Mouse (Mus musculus): Measurements from ENCODE around the gene Pcsk4. TPM values are rescaled to one million over a fixed set of nuclear protein-coding genes. Genes with fewer than 3 reads are reported as not detected.

The Pcsk4 gene
- polyA plus RNA-seq, 1 experiment from 2014 or later = 2.4 TPM

DNA sequence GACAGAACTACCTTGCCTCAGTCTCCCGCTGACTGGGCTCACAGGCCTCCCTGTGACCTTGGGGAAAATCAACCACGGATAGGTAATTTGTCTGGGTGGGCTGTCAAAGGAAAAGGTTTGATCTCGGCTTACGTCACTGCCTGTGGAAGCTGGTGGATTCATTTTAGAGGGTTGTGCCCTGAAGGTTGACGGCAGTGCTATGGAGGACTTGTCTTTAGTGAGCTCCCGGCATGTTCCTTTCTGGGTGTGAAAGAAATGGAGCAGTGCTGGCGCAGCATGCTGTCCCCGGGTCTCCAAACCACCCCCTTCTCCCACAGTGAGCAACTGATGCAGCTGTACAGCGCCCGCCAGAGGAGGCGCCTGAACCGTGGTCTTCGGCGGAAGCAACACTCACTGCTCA is 36.0 kb downstream of the Pcsk4 start:
- peak overlapping the region; percentile 94 for H3K4me3 ChIP-seq
- H3K9me3 ChIP-seq = no peaks in the 10 kb centered on the region
- peak overlapping the region; percentile 91 for H3K27ac ChIP-seq (replicated peaks)
- peak overlapping the region; percentile 99 for H3K9ac ChIP-seq (replicated peaks)
- peak overlapping the region; percentile 96 for H3K4me2 ChIP-seq (replicated peaks)
- ATAC-seq (ENCODE audit: low FRiP score, low read depth) = no peak
- 25% methylated on average over 14 of the region's 14 CpGs for WGBS
- H3K36me3 ChIP-seq = peaks cover 30% of the 10 kb centered on the region
- no peaks in the 10 kb centered on the region; the same call in 1 of the 2 replicates for H3K27me3 ChIP-seq
- H3K4me1 ChIP-seq = peaks cover 57% of the 10 kb centered on the region

DNA sequence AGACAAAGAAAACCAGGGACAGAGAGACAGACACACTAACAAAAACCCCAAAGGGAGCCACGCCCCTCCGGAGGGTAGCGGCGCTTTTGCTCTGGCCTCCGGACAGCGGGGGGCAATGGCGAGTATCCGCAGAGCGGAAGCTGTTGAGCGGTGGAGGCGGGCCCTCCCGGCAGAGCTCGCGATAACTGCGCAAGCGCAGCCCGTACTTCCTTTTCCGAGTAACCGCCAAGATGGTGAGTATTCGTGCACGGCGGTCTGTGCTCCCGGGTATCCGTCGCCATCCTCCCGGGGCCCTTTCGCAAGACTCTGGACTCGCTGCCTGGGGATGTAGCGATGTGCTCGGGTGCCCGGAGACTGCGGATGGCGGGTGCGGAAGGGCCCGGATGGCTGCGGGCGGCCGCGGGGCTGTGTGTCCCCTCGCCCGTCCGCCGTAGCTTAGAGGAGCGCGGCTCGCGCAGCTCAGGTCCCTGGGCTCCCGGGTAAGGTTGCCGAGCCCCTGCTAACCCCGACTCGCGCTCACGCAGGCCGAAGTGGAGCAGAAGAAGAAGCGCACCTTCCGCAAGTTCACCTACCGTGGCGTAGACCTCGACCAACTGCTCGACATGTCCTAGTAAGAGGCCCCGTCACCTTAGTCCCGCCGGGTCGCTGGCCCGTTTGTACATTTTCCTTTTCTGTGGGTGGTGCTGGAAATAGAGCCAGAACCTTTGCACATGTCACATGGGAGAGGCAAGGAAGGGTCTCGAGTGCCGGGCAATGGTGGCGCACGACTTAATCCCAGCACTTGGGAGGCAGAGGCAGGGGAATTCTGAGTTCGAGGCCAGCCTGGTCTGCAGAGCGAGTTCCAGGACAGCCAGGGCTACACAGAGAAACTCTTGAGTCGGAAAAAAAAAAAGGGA is 36.8 kb downstream of the Pcsk4 start, which contains the start of gene Rps15:
Gene Rps15 (plus strand): TSS at position 203 of the 896 bp plus-strand sequence.
- under 1% methylated on average over 72 of the region's 72 CpGs for WGBS
- H3K4me1 ChIP-seq = peaks cover 48% of the 10 kb centered on the region
- ATAC-seq (ENCODE audit: low FRiP score, low read depth) = peak; percentile 77

DNA sequence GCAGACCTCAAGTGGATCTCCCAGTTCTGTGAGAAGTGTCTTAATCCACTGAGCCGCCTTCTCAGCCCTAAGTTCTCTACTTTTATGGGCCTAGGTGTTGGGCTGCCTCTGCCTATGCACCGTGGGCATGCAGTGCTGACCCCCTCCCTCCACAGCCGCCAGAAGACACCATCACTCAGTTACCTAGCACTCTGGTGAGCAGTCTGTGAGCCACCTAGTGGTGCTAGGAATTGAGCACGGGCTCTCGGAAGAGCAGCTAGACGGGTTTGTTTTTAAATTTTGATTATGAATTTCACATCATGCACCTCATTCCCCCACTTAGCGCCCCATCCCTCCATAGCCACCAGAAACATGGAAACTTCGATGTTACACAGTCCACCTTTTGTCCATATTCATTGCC is 40.6 kb downstream of the Pcsk4 start:
- H3K4me3 ChIP-seq = no peak overlapping the region
- no peaks in the 10 kb centered on the region for H3K9me3 ChIP-seq
- ATAC-seq (ENCODE audit: low FRiP score, low read depth) = no peak
- no peak overlapping the region for H3K27ac ChIP-seq (replicated peaks)
- WGBS = 77% methylated on average over 8 of the region's 8 CpGs
- peaks cover 59% of the 10 kb centered on the region for H3K36me3 ChIP-seq
- H3K9ac ChIP-seq (replicated peaks) = no peak overlapping the region
- H3K4me1 ChIP-seq = peaks cover 12% of the 10 kb centered on the region
- no peaks in the 10 kb centered on the region; the same call in 1 of the 2 replicates for H3K27me3 ChIP-seq
- no peak overlapping the region for H3K4me2 ChIP-seq (replicated peaks)

More for the DNA sequence above, 36.8 kb downstream of the Pcsk4 start, which contains the start of gene Rps15:
- Histone ChIP-seq H3K9me3 (no peaks in the 10 kb centered on the region), H3K27me3 (no peaks in the 10 kb centered on the region; the same call in 1 of the 2 replicates), H3K4me3 (peak within 1 kb of the TSS; percentile 94), H3K36me3 (peaks cover 37% of the 10 kb centered on the region), H3K4me2 (replicated peaks) (peak within 1 kb of the TSS; percentile 96), H3K27ac (replicated peaks) (peak within 1 kb of the TSS; percentile 91), H3K9ac (replicated peaks) (peak within 1 kb of the TSS; percentile 99)

DNA sequence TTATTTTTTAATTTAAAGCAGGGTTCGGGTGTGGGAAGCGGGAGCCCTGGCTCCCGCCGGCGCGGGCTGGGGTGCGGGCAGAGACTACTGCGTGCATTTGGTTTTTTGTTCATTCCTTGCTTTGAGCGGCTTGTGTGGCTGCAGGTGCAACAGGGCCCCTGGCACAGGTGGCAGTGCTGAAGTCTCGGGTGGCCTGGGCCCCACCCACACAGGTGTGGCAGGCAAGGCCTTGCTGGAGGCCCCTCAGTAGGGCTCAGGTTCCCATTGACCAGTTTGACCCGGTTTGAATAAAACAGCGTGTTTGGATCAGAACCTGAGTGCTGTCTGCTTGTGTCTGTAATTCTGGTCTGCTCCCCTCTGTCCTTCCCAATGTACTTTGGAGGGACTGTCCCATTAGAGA is 41.2 kb downstream of the Pcsk4 start:
- no peak overlapping the region for H3K4me3 ChIP-seq
- H3K36me3 ChIP-seq = peaks cover 61% of the 10 kb centered on the region
- H3K27ac ChIP-seq (replicated peaks) = no peak overlapping the region
- no peak for ATAC-seq (ENCODE audit: low FRiP score, low read depth)
- no peaks in the 10 kb centered on the region for H3K9me3 ChIP-seq
- 95% methylated on average over 12 of the region's 12 CpGs for WGBS
- H3K27me3 ChIP-seq = no peaks in the 10 kb centered on the region; the same call in 1 of the 2 replicates
- no peak overlapping the region for H3K9ac ChIP-seq (replicated peaks)
- H3K4me1 ChIP-seq = peaks cover 7% of the 10 kb centered on the region
- H3K4me2 ChIP-seq (replicated peaks) = no peak overlapping the region

DNA sequence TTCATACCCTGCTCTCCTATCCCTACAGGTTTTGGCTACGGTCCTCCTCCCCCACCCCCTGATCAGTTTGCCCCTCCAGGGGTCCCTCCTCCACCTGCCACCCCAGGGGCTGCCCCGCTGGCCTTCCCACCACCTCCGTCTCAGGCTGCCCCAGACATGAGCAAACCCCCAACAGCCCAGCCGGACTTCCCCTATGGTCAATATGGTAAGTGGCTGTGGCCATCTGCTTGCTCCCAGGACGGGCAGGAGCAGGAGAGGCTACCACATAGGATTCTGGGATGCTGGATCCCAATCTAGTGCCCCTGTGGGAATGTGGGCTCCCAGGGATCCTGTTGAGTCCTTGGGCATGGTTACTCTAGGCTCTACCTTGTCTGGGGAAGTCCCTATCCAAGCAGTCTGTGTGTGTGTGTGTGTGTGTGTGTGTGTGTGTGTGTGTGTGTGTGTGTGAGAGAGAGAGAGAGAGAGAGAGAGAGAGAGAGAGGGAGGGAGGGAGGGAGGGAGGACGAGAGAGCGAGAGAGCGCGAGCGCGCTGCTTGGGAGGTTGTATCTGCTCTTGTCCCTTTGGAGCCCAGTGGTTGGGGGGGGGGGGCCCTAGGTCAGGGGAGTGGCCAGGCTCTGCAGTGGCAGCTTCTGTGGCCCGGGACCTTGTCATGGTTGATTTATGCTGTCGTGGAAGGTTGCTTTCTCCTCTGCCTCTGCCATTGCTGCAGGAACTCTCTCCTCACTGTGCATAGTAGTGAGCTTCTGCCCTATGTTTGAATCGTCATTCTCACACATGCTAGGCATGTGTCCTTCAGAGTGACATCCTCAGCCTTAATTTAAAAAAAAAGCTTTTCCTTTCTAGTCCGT is 43.9 kb downstream of the Pcsk4 start:
- H3K9me3 ChIP-seq = no peaks in the 10 kb centered on the region
- no peak overlapping the region for H3K4me3 ChIP-seq
- 76% methylated on average over 9 of the region's 15 CpGs for WGBS
- peaks cover 3% of the 10 kb centered on the region; the same call in 1 of the 2 replicates for H3K4me1 ChIP-seq
- H3K27ac ChIP-seq (replicated peaks) = 0 out of 2 replicates have a peak overlapping the region, but pooled peaks have one; percentile 15
- ATAC-seq (ENCODE audit: low FRiP score, low read depth) = no peak
- no peaks in the 10 kb centered on the region; the same call in 1 of the 2 replicates for H3K27me3 ChIP-seq
- H3K9ac ChIP-seq (replicated peaks) = no peak overlapping the region; the same call in 1 of the 2 replicates
- no peak overlapping the region for H3K4me2 ChIP-seq (replicated peaks)
- H3K36me3 ChIP-seq = peaks cover 87% of the 10 kb centered on the region

DNA sequence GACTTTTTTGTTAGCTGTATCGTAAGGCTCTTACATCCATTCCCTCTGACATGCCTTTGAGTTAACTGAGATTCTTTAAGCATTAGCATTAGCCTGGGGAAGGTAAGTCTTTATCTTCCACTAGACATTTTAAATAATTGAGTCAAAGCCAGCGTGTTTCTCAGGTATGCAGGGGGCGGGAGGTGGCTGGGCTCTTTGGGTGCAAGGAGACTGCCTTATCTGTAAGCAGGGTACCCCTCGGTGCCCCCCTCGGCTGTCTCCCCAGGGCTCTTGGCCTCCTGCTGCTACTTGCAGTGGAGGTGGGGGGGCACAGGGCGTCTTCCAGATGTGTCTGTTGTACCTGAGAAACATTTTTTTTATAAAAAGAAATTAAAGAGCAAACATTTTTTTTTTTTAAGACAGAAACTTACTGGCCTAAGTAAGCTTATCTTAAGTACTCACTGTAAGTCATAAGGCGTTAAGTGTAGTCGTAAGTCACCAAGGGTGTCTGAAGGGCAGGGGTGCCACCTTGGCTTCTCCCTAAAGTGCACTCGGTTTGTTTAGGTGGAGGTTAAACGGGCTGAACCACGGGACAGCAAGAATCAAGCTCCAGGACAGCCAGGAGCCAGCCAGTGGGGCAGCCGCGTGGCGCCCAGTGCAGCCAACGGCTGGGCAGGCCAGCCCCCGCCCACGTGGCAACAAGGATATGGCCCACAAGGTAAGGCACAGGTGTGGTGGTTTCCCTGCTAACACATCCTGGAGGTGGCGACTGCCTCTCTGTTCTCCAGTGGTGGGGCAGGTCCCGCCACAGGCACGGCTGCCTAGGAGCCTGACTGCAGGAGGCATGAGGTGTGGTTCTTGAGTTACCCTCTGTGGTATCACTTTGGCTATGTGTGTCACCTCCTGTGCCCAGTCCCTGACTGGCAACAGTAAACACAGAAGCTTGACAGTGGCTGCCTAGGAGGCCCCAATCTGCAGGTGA is 46.5 kb downstream of the Pcsk4 start:
- peaks cover 3% of the 10 kb centered on the region; the same call in 1 of the 2 replicates for H3K4me1 ChIP-seq
- no peaks in the 10 kb centered on the region for H3K9me3 ChIP-seq
- no peak for ATAC-seq (ENCODE audit: low FRiP score, low read depth)
- no peaks in the 10 kb centered on the region; the same call in 1 of the 2 replicates for H3K27me3 ChIP-seq
- 91% methylated on average over 20 of the region's 20 CpGs for WGBS
- H3K4me3 ChIP-seq = no peak overlapping the region
- H3K27ac ChIP-seq (replicated peaks) = no peak overlapping the region
- H3K9ac ChIP-seq (replicated peaks) = no peak overlapping the region
- H3K36me3 ChIP-seq = peaks cover 97% of the 10 kb centered on the region
- H3K4me2 ChIP-seq (replicated peaks) = no peak overlapping the region

DNA sequence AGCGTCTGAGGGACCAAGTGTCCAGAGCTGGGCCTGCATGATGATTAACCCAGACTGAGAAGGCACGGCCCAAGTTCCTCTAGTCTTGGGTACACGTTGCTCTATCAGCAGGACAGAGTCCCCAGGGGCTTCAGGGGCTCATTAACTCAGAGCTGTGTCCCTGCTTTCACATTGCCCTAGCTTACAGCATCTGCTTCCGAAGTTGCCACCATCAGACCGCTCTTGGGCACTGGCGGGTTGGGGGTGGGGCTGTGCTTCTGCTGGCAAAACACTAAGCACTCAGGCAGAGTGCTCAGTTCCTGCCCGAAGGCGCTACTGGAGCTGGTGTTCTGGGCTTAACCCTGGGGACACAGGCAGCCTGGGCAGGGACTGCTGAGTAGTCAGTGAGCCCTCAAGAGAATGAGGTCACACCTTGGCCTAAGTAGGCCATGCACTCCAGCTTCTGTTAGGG is 47.4 kb downstream of the Pcsk4 start:
- H3K9ac ChIP-seq (replicated peaks) = no peak overlapping the region

DNA sequence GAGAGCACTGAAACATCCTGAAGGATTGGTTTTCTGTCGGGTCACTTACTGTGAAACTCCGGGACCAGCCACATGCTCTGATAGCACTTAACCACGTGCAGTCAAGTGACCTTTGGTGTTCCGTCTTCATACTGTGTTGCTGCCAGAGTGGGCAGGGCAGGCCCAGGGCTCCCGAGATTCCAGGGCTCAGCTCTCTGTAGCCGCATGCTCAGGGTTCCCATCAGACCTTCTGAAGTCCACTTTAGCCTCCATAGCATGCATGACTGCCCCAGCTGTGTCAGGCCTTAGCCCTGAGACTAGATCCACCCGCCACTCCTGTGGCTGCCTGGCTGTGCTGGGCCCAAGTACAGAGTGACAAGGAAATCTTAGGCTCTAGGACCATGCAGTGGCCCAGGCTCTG is 48.0 kb downstream of the Pcsk4 start:
- no peak overlapping the region for H3K9ac ChIP-seq (replicated peaks)
- no peak for ATAC-seq (ENCODE audit: low FRiP score, low read depth)
- H3K4me2 ChIP-seq (replicated peaks) = no peak overlapping the region
- H3K9me3 ChIP-seq = no peaks in the 10 kb centered on the region
- peak overlapping the region; percentile 35; the same call in 1 of the 2 replicates for H3K27ac ChIP-seq (replicated peaks)
- 88% methylated on average over 7 of the region's 7 CpGs for WGBS
- no peaks in the 10 kb centered on the region; the same call in 1 of the 2 replicates for H3K27me3 ChIP-seq
- peaks cover 3% of the 10 kb centered on the region; the same call in 1 of the 2 replicates for H3K4me1 ChIP-seq
- peaks cover 97% of the 10 kb centered on the region for H3K36me3 ChIP-seq
- no peak overlapping the region for H3K4me3 ChIP-seq

More for the DNA sequence above, 47.4 kb downstream of the Pcsk4 start:
- Histone ChIP-seq H3K36me3 (peaks cover 97% of the 10 kb centered on the region), H3K9me3 (no peaks in the 10 kb centered on the region), H3K4me1 (peaks cover 3% of the 10 kb centered on the region; the same call in 1 of the 2 replicates), H3K4me3 (no peak overlapping the region), H3K27ac (replicated peaks) (peak overlapping the region; percentile 35; the same call in 1 of the 2 replicates), H3K27me3 (no peaks in the 10 kb centered on the region; the same call in 1 of the 2 replicates), H3K4me2 (replicated peaks) (no peak overlapping the region)
- WGBS = 84% methylated on average over 8 of the region's 8 CpGs
- peak; percentile 24; the same call in 1 of the 2 replicates for ATAC-seq (ENCODE audit: low FRiP score, low read depth)

DNA sequence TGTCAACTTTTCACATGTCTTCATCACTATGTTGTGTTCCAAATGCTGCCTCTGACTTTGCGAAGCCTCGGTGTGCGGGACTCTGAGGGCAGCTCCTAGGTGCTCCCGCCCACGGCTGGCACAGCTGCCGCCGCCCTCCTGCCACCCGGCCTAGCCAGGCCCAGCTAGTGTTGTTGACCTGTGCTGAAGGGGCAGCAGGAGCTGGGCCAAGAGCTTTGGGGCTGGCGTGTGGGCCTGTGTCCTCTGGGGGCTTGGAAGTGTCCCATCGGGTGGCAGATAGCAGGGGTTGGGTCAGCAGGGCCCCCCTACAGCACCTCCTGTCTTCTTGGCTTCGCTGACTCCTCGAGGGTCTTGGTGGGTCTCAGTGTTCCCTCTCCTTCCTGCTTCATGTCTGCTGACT is 50.0 kb downstream of the Pcsk4 start:
- 95% methylated on average over 12 of the region's 12 CpGs for WGBS
- H3K27me3 ChIP-seq = no peaks in the 10 kb centered on the region; the same call in 1 of the 2 replicates
- ATAC-seq (ENCODE audit: low FRiP score, low read depth) = no peak
- H3K4me1 ChIP-seq = peaks cover 3% of the 10 kb centered on the region; the same call in 1 of the 2 replicates
- H3K36me3 ChIP-seq = peaks cover 95% of the 10 kb centered on the region
- H3K9ac ChIP-seq (replicated peaks) = no peak overlapping the region
- H3K27ac ChIP-seq (replicated peaks) = 0 out of 2 replicates have a peak overlapping the region, but pooled peaks have one; percentile 39
- H3K9me3 ChIP-seq = no peaks in the 10 kb centered on the region
- H3K4me3 ChIP-seq = no peak overlapping the region
- H3K4me2 ChIP-seq (replicated peaks) = no peak overlapping the region

DNA sequence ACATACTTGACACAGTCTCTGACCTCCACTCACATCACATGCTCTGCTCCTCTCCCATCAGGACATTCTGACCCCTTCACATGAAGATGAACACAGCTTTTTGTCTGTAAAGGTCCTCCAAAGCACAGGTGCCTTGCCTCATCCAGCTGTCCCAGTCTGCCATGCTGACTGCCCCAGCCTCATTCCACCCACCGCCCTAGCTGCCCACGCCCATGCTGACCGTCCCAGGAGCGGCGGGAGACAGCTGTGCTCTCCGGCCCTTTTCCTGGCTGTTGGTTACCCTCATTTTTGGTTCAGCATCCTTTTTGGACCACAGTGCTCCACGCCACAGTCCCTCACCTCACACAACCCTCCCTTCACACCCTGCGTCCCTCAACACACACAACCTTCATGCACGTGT is 50.9 kb downstream of the Pcsk4 start:
- no peak for ATAC-seq (ENCODE audit: low FRiP score, low read depth)
- no peak overlapping the region for H3K4me2 ChIP-seq (replicated peaks)
- no peak overlapping the region for H3K27ac ChIP-seq (replicated peaks)
- no peak overlapping the region for H3K9ac ChIP-seq (replicated peaks)
- peaks cover 95% of the 10 kb centered on the region for H3K36me3 ChIP-seq
- no peak overlapping the region for H3K4me3 ChIP-seq
- H3K9me3 ChIP-seq = no peaks in the 10 kb centered on the region
- WGBS = 96% methylated on average over 9 of the region's 9 CpGs
- peaks cover 3% of the 10 kb centered on the region; the same call in 1 of the 2 replicates for H3K4me1 ChIP-seq
- no peaks in the 10 kb centered on the region for H3K27me3 ChIP-seq
